Mouse (Mus musculus) cortical plate, adult 2 months (tissue): ENCODE results near the gene Med13.

ENCODE experiments used
- CTCF ChIP-seq: fragments of 200-500 bp; IDR thresholded peaks from 2 replicates; pipeline ENCODE4 v1.5.1; 2011; ENCODE audit warnings: mild to moderate bottlenecking, control low read depth, low read length; ENCODE audit not compliant: insufficient read depth; ENCODE audit errors: extremely low read depth
- POLR2A ChIP-seq: fragments of 200-500 bp; IDR thresholded peaks from 2 replicates; pipeline ENCODE4 v1.6.1; 2011; ENCODE audit warnings: mild to moderate bottlenecking, low read length, control low read depth; ENCODE audit not compliant: insufficient read depth; ENCODE audit errors: extremely low read depth

DNA sequence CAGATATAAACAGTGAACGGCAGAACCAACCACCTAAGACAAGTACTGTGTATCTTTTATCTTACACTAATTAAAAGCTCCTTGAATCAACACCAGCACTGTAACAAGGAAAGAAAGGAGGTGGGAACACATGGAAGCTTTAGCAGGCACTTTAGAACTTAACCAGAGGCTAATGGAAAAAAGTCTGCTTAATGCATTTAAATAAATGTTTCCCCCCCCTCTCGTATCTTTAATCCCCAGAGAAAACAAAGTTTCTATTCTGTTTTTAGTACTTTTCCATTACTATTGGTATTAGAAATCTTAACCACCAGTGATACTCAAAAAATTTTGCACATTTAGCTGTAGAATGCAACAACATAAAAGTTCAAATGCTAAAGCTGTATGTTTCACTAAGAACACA lies 8.1 kb downstream of the Med13 start:
- no peak for TF ChIP-seq CTCF
- no peak for TF ChIP-seq POLR2A
